Mouse (Mus musculus) myocyte (in vitro differentiated cells): ENCODE measurements at regions not wholly inside any gene's neighbourhood (a gene's known extent, or its start where the extent isn't known, plus 50 kb on each side); places are given as distances from the start of the nearest gene placed in this dataset.

Experiments
- E2F4 ChIP-seq: IDR thresholded peaks from one replicate; pipeline ENCODE4 v1.6.1; 2011; ENCODE audit warnings: mild to moderate bottlenecking, control low read depth, moderate library complexity; ENCODE audit not compliant: insufficient read depth
- MYOG ChIP-seq, 3 experiments: IDR thresholded peaks; one replicate each; pipeline ENCODE4 v1.6.1; 2011; ENCODE audit warnings: control low read depth in 2 of 3, low read depth in 2 of 3, mild to moderate bottlenecking in 2 of 3; ENCODE audit not compliant: insufficient read length in 2 of 3, control insufficient read depth in 1 of 3, insufficient read depth in 1 of 3
- POLR2A ChIP-seq: IDR thresholded peaks from one replicate; pipeline ENCODE4 v1.6.1; 2011; ENCODE audit warnings: low read depth, mild to moderate bottlenecking, control low read depth, moderate library complexity; ENCODE audit not compliant: insufficient read length
- REST ChIP-seq: IDR thresholded peaks from one replicate; pipeline ENCODE4 v1.6.1; 2011; ENCODE audit warnings: mild to moderate bottlenecking, control low read depth, moderate library complexity; ENCODE audit not compliant: insufficient read depth, insufficient read length
- SRF ChIP-seq: IDR thresholded peaks from one replicate; pipeline ENCODE4 v1.6.1; 2011; ENCODE audit warnings: low read depth; ENCODE audit not compliant: control insufficient read depth, insufficient read length
- TCF12 ChIP-seq: IDR thresholded peaks from one replicate; pipeline ENCODE4 v1.6.1; 2011; ENCODE audit warnings: mild to moderate bottlenecking, control low read depth; ENCODE audit not compliant: poor library complexity, insufficient read depth, severe bottlenecking
- USF1 ChIP-seq: IDR thresholded peaks from one replicate; pipeline ENCODE4 v1.6.1; 2011; ENCODE audit warnings: low read depth, mild to moderate bottlenecking, control low read depth, moderate library complexity

DNA sequence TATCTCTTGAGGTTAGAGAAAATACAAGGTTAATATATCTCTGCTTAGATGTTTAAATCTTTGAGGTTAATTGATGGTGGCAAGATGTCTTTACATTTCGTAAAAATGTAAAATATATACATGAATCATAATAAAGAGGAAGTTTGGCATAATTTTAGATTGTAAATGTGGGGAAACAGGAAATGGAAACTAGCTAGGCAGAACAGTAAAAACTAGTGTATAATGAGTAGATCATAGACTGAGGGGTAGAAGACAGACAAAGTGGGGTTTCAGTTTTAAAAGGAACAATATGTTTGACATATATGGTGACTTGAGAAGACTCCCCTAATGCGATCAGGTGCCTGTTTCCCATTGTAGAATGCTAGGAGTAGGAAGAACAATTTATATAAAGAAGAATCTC is 519.3 kb downstream of the Lmo4 start:
- TF ChIP-seq SRF = no peak
- TF ChIP-seq E2F4 = no peak
- TF ChIP-seq POLR2A = no peak
- no peak for TF ChIP-seq REST
- TF ChIP-seq MYOG (IDR thresholded peaks at IDR 0.05; ENCODE audit: control insufficient read depth in 1 of 3, insufficient read depth in 1 of 3, insufficient read length in 2 of 3, low read depth in 2 of 3) = no peak
- TF ChIP-seq TCF12 = no peak
- no peak for TF ChIP-seq USF1
